Mouse (Mus musculus) heart, embryonic 13.5 days (tissue): Measurements from ENCODE around the gene Adcyap1. TPM values are rescaled to one million over a fixed set of nuclear protein-coding genes. Genes with fewer than 3 reads are reported as not detected.

Source experiments
- ATAC-seq: fragments of 200-750 bp; cut with Nextera tagmentation; 2 replicates; pipeline ENCODE4 v1.8.0; 2017; ENCODE audit warnings: moderate TSS enrichment; ENCODE audit not compliant: insufficient number of reproducible peaks, low FRiP score, low TSS enrichment; ENCODE audit errors: extremely low read depth
- H3K27ac ChIP-seq: fragments of 300-500 bp; sonication (generic); replicated peaks from 2 replicates; pipeline ENCODE4 v1.5.1; 2015; ENCODE audit warnings: moderate library complexity, mild to moderate bottlenecking, inconsistent platforms
- H3K27me3 ChIP-seq: fragments of 300-500 bp; sonication (generic); replicated peaks from 2 replicates; pipeline ENCODE4 v1.6.1; 2015; ENCODE audit warnings: mild to moderate bottlenecking, inconsistent platforms
- H3K36me3 ChIP-seq: fragments of 300-500 bp; sonication (generic); 2 replicates; pipeline ENCODE4 v1.6.1; 2015; ENCODE audit warnings: mild to moderate bottlenecking, inconsistent platforms
- H3K4me1 ChIP-seq: fragments of 300-500 bp; sonication (generic); 2 replicates; pipeline ENCODE4 v1.6.1; 2015; ENCODE audit warnings: inconsistent platforms
- H3K4me2 ChIP-seq: fragments of 300-500 bp; sonication (generic); 2 replicates; pipeline ENCODE4 v1.6.1; 2015; ENCODE audit warnings: inconsistent platforms, mild to moderate bottlenecking, moderate library complexity
- H3K4me3 ChIP-seq: fragments of 300-500 bp; sonication (generic); 2 replicates; pipeline ENCODE4 v1.5.1; 2015; ENCODE audit warnings: moderate library complexity, mild to moderate bottlenecking, inconsistent platforms
- H3K9ac ChIP-seq: fragments of 300-500 bp; sonication (generic); 2 replicates; pipeline ENCODE4 v1.6.1; 2015; ENCODE audit warnings: inconsistent platforms, mild to moderate bottlenecking, moderate library complexity
- H3K9me3 ChIP-seq: fragments of 300-500 bp; sonication (generic); 2 replicates; pipeline ENCODE4 v1.6.1; 2016; ENCODE audit warnings: inconsistent platforms
- WGBS: fragments of 180-500 bp; shearing (Covaris S2); methylation state at CpG from one replicate; pipeline ENCODE4 v1.1.7; 2015; ENCODE audit warnings: mixed read lengths; 5-methylcytosine and 5-hydroxymethylcytosine counted together
- polyA plus RNA-seq: library from polyadenylated mRNA; unstranded; fragments of >200 nt; fragmentation: Nextera tagmentation; extraction: Ambion mirVana; gene quantifications from 2 replicates; pipeline ENCODE4 v1.2.1, GENCODE M21; 2015

The Adcyap1 gene
- polyA plus RNA-seq, result 0.07 and 0.20 TPM in 2 replicates

GRCm38 (mm10) chr17:93198717-93199116 lies at the start of gene Adcyap1:
Gene Adcyap1, plus strand, starts transcription at chr17:93199017.
- no peak within 1 kb of the TSS for H3K27ac ChIP-seq
- peaks cover 77% of the 10 kb centered on the region for H3K27me3 ChIP-seq
- H3K4me2 ChIP-seq, result no peak within 1 kb of the TSS
- no peaks in the 10 kb centered on the region for H3K36me3 ChIP-seq
- H3K9ac ChIP-seq, result no peak within 1 kb of the TSS
- 28% methylated on average over 10 of the region's 10 CpGs for WGBS
- ATAC-seq, result no peak
- H3K4me1 ChIP-seq, result peaks cover 33% of the 10 kb centered on the region
- no peaks in the 10 kb centered on the region for H3K9me3 ChIP-seq
- no peak within 1 kb of the TSS for H3K4me3 ChIP-seq

GRCm38 (mm10) chr17:93158280-93158851 lies 40.5 kb upstream of the Adcyap1 start:
- no peaks in the 10 kb centered on the region for H3K27me3 ChIP-seq
- H3K36me3 ChIP-seq, result no peaks in the 10 kb centered on the region
- no peak overlapping the region for H3K27ac ChIP-seq
- no peaks in the 10 kb centered on the region for H3K4me1 ChIP-seq
- no peak for ATAC-seq
- no peak overlapping the region for H3K9ac ChIP-seq
- H3K4me3 ChIP-seq, result no peak overlapping the region
- WGBS, result 14% methylated on average over 1 of the region's 1 CpGs
- no peaks in the 10 kb centered on the region for H3K9me3 ChIP-seq
- no peak overlapping the region for H3K4me2 ChIP-seq

GRCm38 (mm10) chr17:93169572-93169971 lies 29.2 kb upstream of the Adcyap1 start:
- ATAC-seq, result no peak

GRCm38 (mm10) chr17:93196846-93197245 lies 2.0 kb upstream of the Adcyap1 start:
- Histone ChIP-seq H3K4me3 (no peak overlapping the region), H3K4me2 (no peak overlapping the region), H3K4me1 (peaks cover 15% of the 10 kb centered on the region; the same call in 1 of the 2 replicates), H3K36me3 (no peaks in the 10 kb centered on the region), H3K9me3 (no peaks in the 10 kb centered on the region), H3K27ac (no peak overlapping the region), H3K27me3 (peaks cover 59% of the 10 kb centered on the region), H3K9ac (no peak overlapping the region)
- no peak for ATAC-seq
- 38% methylated on average over 2 of the region's 2 CpGs for WGBS

More at GRCm38 (mm10) chr17:93169572-93169971, 29.2 kb upstream of the Adcyap1 start:
- H3K9ac ChIP-seq, result no peak overlapping the region
- no peaks in the 10 kb centered on the region for H3K27me3 ChIP-seq
- H3K4me1 ChIP-seq, result no peaks in the 10 kb centered on the region
- H3K4me2 ChIP-seq, result no peak overlapping the region
- H3K36me3 ChIP-seq, result no peaks in the 10 kb centered on the region
- no peak overlapping the region for H3K27ac ChIP-seq
- H3K9me3 ChIP-seq, result no peaks in the 10 kb centered on the region
- no peak overlapping the region for H3K4me3 ChIP-seq

- WGBS, result 12% methylated on average over 4 of the region's 4 CpGs
Observed at GRCm38 (mm10) chr17:93198213-93198612, 604 bp upstream of the Adcyap1 start.

GRCm38 (mm10) chr17:93199218-93199617 lies 401 bp downstream of the Adcyap1 start:
- ATAC-seq, result no peak
- Histone ChIP-seq H3K4me1 (peaks cover 35% of the 10 kb centered on the region), H3K9me3 (no peaks in the 10 kb centered on the region), H3K4me3 (no peak overlapping the region), H3K36me3 (no peaks in the 10 kb centered on the region), H3K27me3 (peaks cover 81% of the 10 kb centered on the region), H3K4me2 (no peak overlapping the region), H3K27ac (no peak overlapping the region), H3K9ac (no peak overlapping the region)
- WGBS, result 2% methylated on average over 14 of the region's 15 CpGs

More at GRCm38 (mm10) chr17:93198213-93198612, 604 bp upstream of the Adcyap1 start:
- no peak overlapping the region for H3K27ac ChIP-seq
- no peaks in the 10 kb centered on the region for H3K9me3 ChIP-seq
- no peaks in the 10 kb centered on the region for H3K36me3 ChIP-seq
- no peak overlapping the region for H3K4me3 ChIP-seq
- peaks cover 28% of the 10 kb centered on the region for H3K4me1 ChIP-seq
- no peak for ATAC-seq
- no peak overlapping the region for H3K4me2 ChIP-seq
- H3K9ac ChIP-seq, result no peak overlapping the region
- H3K27me3 ChIP-seq, result peaks cover 72% of the 10 kb centered on the region

GRCm38 (mm10) chr17:93199747-93200146 lies 930 bp downstream of the Adcyap1 start:
- H3K36me3 ChIP-seq, result no peaks in the 10 kb centered on the region
- no peak overlapping the region for H3K4me3 ChIP-seq
- no peaks in the 10 kb centered on the region for H3K9me3 ChIP-seq
- no peak overlapping the region for H3K27ac ChIP-seq
- H3K4me2 ChIP-seq, result no peak overlapping the region
- 8% methylated on average over 9 of the region's 9 CpGs for WGBS
- peaks cover 85% of the 10 kb centered on the region for H3K27me3 ChIP-seq
- no peak for ATAC-seq
- no peak overlapping the region for H3K9ac ChIP-seq
- H3K4me1 ChIP-seq, result peaks cover 35% of the 10 kb centered on the region

GRCm38 (mm10) chr17:93200386-93201264 lies 1.8 kb downstream of the Adcyap1 start:
- Histone ChIP-seq H3K4me2 (peak overlapping the region; percentile 47), H3K9ac (no peak overlapping the region), H3K4me1 (peaks cover 35% of the 10 kb centered on the region), H3K27me3 (peaks cover 92% of the 10 kb centered on the region), H3K4me3 (peak overlapping the region; percentile 32), H3K36me3 (no peaks in the 10 kb centered on the region), H3K27ac (no peak overlapping the region), H3K9me3 (no peaks in the 10 kb centered on the region)
- no peak for ATAC-seq
- 1% methylated on average over 29 of the region's 29 CpGs for WGBS

- Histone ChIP-seq H3K4me3 (peak overlapping the region; percentile 46), H3K9me3 (no peaks in the 10 kb centered on the region), H3K27ac (no peak overlapping the region), H3K4me2 (peak overlapping the region; percentile 71), H3K27me3 (peaks cover 88% of the 10 kb centered on the region), H3K36me3 (no peaks in the 10 kb centered on the region), H3K4me1 (peaks cover 35% of the 10 kb centered on the region), H3K9ac (no peak overlapping the region)
- ATAC-seq, result no peak
- WGBS, result 3% methylated on average over 16 of the region's 16 CpGs
Observed at GRCm38 (mm10) chr17:93201265-93201925, 2.6 kb downstream of the Adcyap1 start.

- Histone ChIP-seq H3K9me3 (no peaks in the 10 kb centered on the region), H3K27ac (no peak overlapping the region), H3K27me3 (peaks cover 82% of the 10 kb centered on the region), H3K9ac (no peak overlapping the region), H3K4me1 (peaks cover 35% of the 10 kb centered on the region), H3K36me3 (no peaks in the 10 kb centered on the region), H3K4me2 (peak overlapping the region; percentile 71), H3K4me3 (peak overlapping the region; percentile 46)
- ATAC-seq, result no peak; the same call in 1 of the 2 replicates
- under 1% methylated on average over 44 of the region's 44 CpGs for WGBS
Observed at GRCm38 (mm10) chr17:93202165-93203075, 3.6 kb downstream of the Adcyap1 start.
